Comparison of ENCODE assay signal across 8 mouse cellular contexts in genomic region chr2:163644575-163645385, GRCm38 (mm10). TPM values are rescaled to one million over a fixed set of nuclear protein-coding genes. Genes with fewer than 3 reads are reported as not detected.
DNase-seq lines count a peak whose midpoint lies in the region; ATAC-seq and TF ChIP-seq lines count a peak whose summit lies in the region.

Gene Serinc3 (minus strand): TSS chr2:163645131.

- ATAC-seq in activated CD4-positive, CD25-positive, alpha-beta regulatory T cell, adult 4 months = peak; percentile 86
- peak; percentile 74 for ATAC-seq in megakaryocyte progenitor cell, adult 5-6 weeks (replicated peaks; ENCODE audit: poor library complexity)

- H3K4me1 ChIP-seq in cortical plate, adult 2 months (ENCODE audit: control insufficient read depth, insufficient read depth, low read length) = peaks cover 5% of the 10 kb centered on the region; the same call in 1 of the 2 replicates

- DNase-seq in gastrocnemius, postnatal 10 days = peak; percentile 99
- peak; percentile 99 for DNase-seq in induced T-regulatory cell, adult 2 months (ENCODE audit: low read depth)
- DNase-seq in left cerebral cortex, adult 9 months (ENCODE audit: low spot score in 2 of 2) = peak; percentile 90 to 99
- DNase-seq in right cerebral cortex, postnatal 14 days = peak; percentile 97
- peak; percentile 99 to 100 for DNase-seq in urinary bladder, postnatal 36 days (ENCODE audit: low spot score in 2 of 2)

- peak within 1 kb of the TSS; percentile 91 for H3K4me3 ChIP-seq in cortical plate, adult 2 months (ENCODE audit: insufficient read depth, low read length)

- TF ChIP-seq CTCF in cortical plate, adult 2 months (IDR thresholded peaks at IDR 0.05; ENCODE audit: extremely low read depth, insufficient read depth, low read length) = no peak

- peak; percentile 99 for TF ChIP-seq POLR2A in cortical plate, adult 2 months (IDR thresholded peaks at IDR 0.05; ENCODE audit: extremely low read depth, insufficient read depth, low read length)

- peak within 1 kb of the TSS; percentile 98 for H3K27ac ChIP-seq in cortical plate, adult 2 months (ENCODE audit: insufficient read depth, low read length)

RNA-seq across cellular contexts. Expression of gene Serinc3, which starts in this region (rescaled TPM):
- 100 to 1,000 TPM; 149 to 159 TPM for polyA plus RNA-seq in activated CD4-positive, CD25-positive, alpha-beta regulatory T cell, adult 4 months (2017; shearing (Covaris generic))
- 209 and 210 TPM in 2 replicates for polyA plus RNA-seq in cortical plate, adult 2 months (2012; rRNA removed)
- total RNA-seq in gastrocnemius, postnatal 10 days (2021) = 100 to 1,000 TPM; 141 to 145 TPM
- total RNA-seq in megakaryocyte progenitor cell, adult 5-6 weeks (2015) = 641 and 693 TPM in 2 replicates
- 470 and 502 TPM in 2 replicates for total RNA-seq in megakaryocyte progenitor cell, adult 5-6 weeks (2017)

Comparison
In these comparisons a context has a peak if more than half of its experiments do, and no peak if none do; other contexts are left out.
1. Peak in every context shown above with its lines: DNase-seq, ATAC-seq, H3K4me3 ChIP-seq and H3K27ac ChIP-seq.